Mouse (Mus musculus) stomach, embryonic 16.5 days (tissue): ENCODE results near the gene Fkbp5. TPM values are rescaled to one million over a fixed set of nuclear protein-coding genes. Genes with fewer than 3 reads are reported as not detected.
"Not testable (repeated sequence)": the region's sequence is repeated elsewhere in the genome, so short reads cannot be mapped to it uniquely, and the experiment has no call there.

Source experiments
- ATAC-seq: fragments of 200-750 bp; cut with Nextera tagmentation; 2 replicates; pipeline ENCODE4 v1.8.0; 2017; ENCODE audit warnings: moderate number of reproducible peaks, moderate TSS enrichment; ENCODE audit not compliant: insufficient read depth, low FRiP score
- H3K27ac ChIP-seq: fragments of 300-500 bp; sonication (generic); 2 replicates; pipeline ENCODE4 v1.5.1; 2014; ENCODE audit warnings: low read length
- H3K27me3 ChIP-seq: fragments of 300-500 bp; sonication (generic); 2 replicates; pipeline ENCODE4 v1.6.1; 2014; ENCODE audit warnings: low read length, control low read depth, mixed read lengths; ENCODE audit not compliant: control insufficient read depth, insufficient read depth
- H3K36me3 ChIP-seq: fragments of 300-500 bp; sonication (generic); 2 replicates; pipeline ENCODE4 v1.6.1; 2014; ENCODE audit warnings: low read length; ENCODE audit not compliant: control insufficient read depth, insufficient read depth
- H3K4me1 ChIP-seq: fragments of 300-500 bp; sonication (generic); 2 replicates; pipeline ENCODE4 v1.6.1; 2014; ENCODE audit warnings: low read length, control low read depth, mixed read lengths; ENCODE audit not compliant: control insufficient read depth, insufficient read depth
- H3K4me2 ChIP-seq: fragments of 300-500 bp; sonication (generic); 2 replicates; pipeline ENCODE4 v1.6.1; 2014; ENCODE audit warnings: low read depth, low read length, mixed read lengths
- H3K4me3 ChIP-seq: fragments of 300-500 bp; sonication (generic); replicated peaks from 2 replicates; pipeline ENCODE4 v1.5.1; 2014; ENCODE audit warnings: mild to moderate bottlenecking, low read length
- H3K9ac ChIP-seq: fragments of 300-500 bp; sonication (generic); 2 replicates; pipeline ENCODE4 v1.6.1; 2014; ENCODE audit warnings: low read length
- H3K9me3 ChIP-seq: fragments of 300-500 bp; sonication (generic); replicated peaks from 2 replicates; pipeline ENCODE4 v1.6.1; 2016; ENCODE audit warnings: low read length, control low read depth; ENCODE audit not compliant: control insufficient read depth
- WGBS: fragments of 180-500 bp; shearing (Covaris S2); extraction: QIAGEN DNeasy Blood & Tissue Kit; methylation state at CpG from one replicate; pipeline ENCODE4 v1.1.7; 2014; 5-methylcytosine and 5-hydroxymethylcytosine counted together
- polyA plus RNA-seq: library from polyadenylated mRNA; unstranded; fragments of >200 nt; fragmentation: Nextera tagmentation; extraction: Ambion mirVana; gene quantifications from 2 replicates; pipeline ENCODE4 v1.2.1, GENCODE M21; 2015

The Fkbp5 gene
- polyA plus RNA-seq = 25.5 and 27.1 TPM in 2 replicates

GRCm38 (mm10) chr17:28517441-28517955 lies at the start of gene Fkbp5:
Gene Fkbp5, minus strand, starts transcription at chr17:28517527.
- Histone ChIP-seq H3K36me3 (no peaks in the 10 kb centered on the region), H3K4me3 (peak within 1 kb of the TSS; percentile 52), H3K9me3 (no peaks in the 10 kb centered on the region), H3K4me1 (peaks cover 40% of the 10 kb centered on the region), H3K27ac (peak within 1 kb of the TSS; percentile 95), H3K27me3 (no peaks in the 10 kb centered on the region; the same call in 1 of the 2 replicates), H3K4me2 (peak within 1 kb of the TSS; percentile 96), H3K9ac (peak within 1 kb of the TSS; percentile 78)
- ATAC-seq = peak; percentile 55
- 4% methylated on average over 16 of the region's 16 CpGs for WGBS

GRCm38 (mm10) chr17:28565181-28565580 lies 47.9 kb upstream of the Fkbp5 start:
- Histone ChIP-seq H3K9me3 (no peaks in the 10 kb centered on the region), H3K4me3 (no peak overlapping the region), H3K4me2 (no peak overlapping the region), H3K27ac (no peak overlapping the region), H3K9ac (no peak overlapping the region), H3K27me3 (no peaks in the 10 kb centered on the region), H3K36me3 (no peaks in the 10 kb centered on the region), H3K4me1 (peaks cover 7% of the 10 kb centered on the region; the same call in 1 of the 2 replicates)
- ATAC-seq = no peak

GRCm38 (mm10) chr17:28561613-28562012 lies 44.3 kb upstream of the Fkbp5 start:
- peak overlapping the region; percentile 68 for H3K27ac ChIP-seq
- no peaks in the 10 kb centered on the region for H3K36me3 ChIP-seq
- H3K27me3 ChIP-seq = no peaks in the 10 kb centered on the region
- H3K9ac ChIP-seq = no peak overlapping the region
- H3K4me1 ChIP-seq = peaks cover 11% of the 10 kb centered on the region
- H3K4me2 ChIP-seq = no peak overlapping the region
- H3K4me3 ChIP-seq = no peak overlapping the region
- peak; percentile 54; the same call in 1 of the 2 replicates for ATAC-seq
- H3K9me3 ChIP-seq = no peaks in the 10 kb centered on the region
- 45% methylated on average over 7 of the region's 7 CpGs for WGBS

GRCm38 (mm10) chr17:28560598-28560997 lies 43.3 kb upstream of the Fkbp5 start, which contains the start of gene Clps:
Gene Clps, minus strand, starts transcription at chr17:28560766.
- peak; percentile 77; the same call in 1 of the 2 replicates for ATAC-seq
- H3K4me3 ChIP-seq = peak within 1 kb of the TSS; percentile 15; the same call in 1 of the 2 replicates
- no peaks in the 10 kb centered on the region for H3K36me3 ChIP-seq
- 60% methylated on average over 4 of the region's 4 CpGs for WGBS
- no peaks in the 10 kb centered on the region for H3K27me3 ChIP-seq
- peak within 1 kb of the TSS; percentile 68 for H3K27ac ChIP-seq
- H3K4me2 ChIP-seq = peak within 1 kb of the TSS; percentile 12; the same call in 1 of the 2 replicates
- no peaks in the 10 kb centered on the region for H3K9me3 ChIP-seq
- peaks cover 14% of the 10 kb centered on the region for H3K4me1 ChIP-seq
- peak within 1 kb of the TSS; percentile 28; the same call in 1 of the 2 replicates for H3K9ac ChIP-seq

GRCm38 (mm10) chr17:28557772-28558171 lies 40.4 kb upstream of the Fkbp5 start:
- H3K4me2 ChIP-seq = no peak overlapping the region
- H3K4me3 ChIP-seq = no peak overlapping the region
- H3K36me3 ChIP-seq = no peaks in the 10 kb centered on the region
- no peak overlapping the region for H3K27ac ChIP-seq
- no peaks in the 10 kb centered on the region for H3K27me3 ChIP-seq
- H3K9ac ChIP-seq = no peak overlapping the region
- WGBS = 74% methylated on average over 6 of the region's 6 CpGs
- H3K9me3 ChIP-seq = no peaks in the 10 kb centered on the region
- H3K4me1 ChIP-seq = peaks cover 16% of the 10 kb centered on the region
- ATAC-seq = no peak

- 43% methylated on average over 6 of the region's 6 CpGs for WGBS
- peaks cover 15% of the 10 kb centered on the region for H3K4me1 ChIP-seq
- peak; percentile 67; the same call in 1 of the 2 replicates for ATAC-seq
- H3K9ac ChIP-seq = no peak overlapping the region
- no peak overlapping the region for H3K4me3 ChIP-seq
- no peaks in the 10 kb centered on the region for H3K27me3 ChIP-seq
- no peaks in the 10 kb centered on the region for H3K36me3 ChIP-seq
- peak overlapping the region; percentile 42; the same call in 1 of the 2 replicates for H3K27ac ChIP-seq
- no peaks in the 10 kb centered on the region for H3K9me3 ChIP-seq
- H3K4me2 ChIP-seq = no peak overlapping the region
These were observed 39.5 kb upstream of the Fkbp5 start for GRCm38 (mm10) chr17:28556635-28557396.

GRCm38 (mm10) chr17:28554021-28554420 lies 36.7 kb upstream of the Fkbp5 start:
- H3K27me3 ChIP-seq, H3K9ac ChIP-seq, H3K4me1 ChIP-seq, H3K27ac ChIP-seq, H3K4me2 ChIP-seq, H3K9me3 ChIP-seq, H3K36me3 ChIP-seq, H3K4me3 ChIP-seq, ATAC-seq: not testable (repeated sequence)
- 93% methylated on average over 4 of the region's 4 CpGs for WGBS

GRCm38 (mm10) chr17:28553040-28553793 lies 35.9 kb upstream of the Fkbp5 start:
- Histone ChIP-seq H3K4me1 (peaks cover 9% of the 10 kb centered on the region; the same call in 1 of the 2 replicates), H3K4me2 (no peak overlapping the region), H3K36me3 (no peaks in the 10 kb centered on the region), H3K4me3 (no peak overlapping the region), H3K27me3 (no peaks in the 10 kb centered on the region), H3K9me3 (no peaks in the 10 kb centered on the region), H3K9ac (no peak overlapping the region), H3K27ac (no peak overlapping the region)
- 7% methylated on average over 14 of the region's 14 CpGs for WGBS
- no peak for ATAC-seq

- ATAC-seq = no peak
- WGBS = 80% methylated on average over 14 of the region's 14 CpGs
These were observed 31.8 kb upstream of the Fkbp5 start, which contains the start of gene Clpsl2 for GRCm38 (mm10) chr17:28549111-28549510. Gene Clpsl2, plus strand, starts transcription at chr17:28549411.

More at GRCm38 (mm10) chr17:28549111-28549510, 31.8 kb upstream of the Fkbp5 start, which contains the start of gene Clpsl2:
- no peak within 1 kb of the TSS for H3K4me2 ChIP-seq
- no peak within 1 kb of the TSS for H3K9ac ChIP-seq
- no peaks in the 10 kb centered on the region for H3K27me3 ChIP-seq
- H3K4me3 ChIP-seq = no peak within 1 kb of the TSS
- H3K36me3 ChIP-seq = no peaks in the 10 kb centered on the region
- 0 out of 2 replicates have a peak, but pooled peaks cover 2% of the 10 kb centered on the region for H3K4me1 ChIP-seq
- no peak within 1 kb of the TSS for H3K27ac ChIP-seq
- no peaks in the 10 kb centered on the region for H3K9me3 ChIP-seq
